Mouse (Mus musculus): ENCODE measurements around the gene Gpr179.

DNA sequence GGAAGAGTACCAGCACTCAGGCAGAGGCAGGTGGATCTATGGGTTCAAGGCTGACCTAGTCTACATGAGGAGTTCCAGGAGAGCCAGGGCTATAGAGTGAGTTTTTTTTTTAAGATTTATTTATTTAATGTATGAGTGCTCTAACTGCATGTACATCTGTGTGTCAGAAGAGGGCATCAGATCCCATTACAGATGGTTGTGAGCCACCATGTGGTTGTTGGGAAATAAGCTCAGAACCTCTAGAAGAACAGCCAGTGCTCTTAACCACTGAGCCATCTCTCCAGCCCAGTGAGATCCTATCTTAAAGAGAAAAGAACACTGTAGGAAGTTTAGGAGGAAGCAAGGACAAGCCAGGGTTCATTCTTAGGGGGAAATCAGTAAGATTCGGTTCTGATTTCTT, 21.6 kb downstream of the Gpr179 start:
- TF ChIP-seq CTCF (IDR thresholded peaks at IDR 0.05; ENCODE audit: insufficient read depth, low read depth, low read length) (no peak), POLR2A (IDR thresholded peaks at IDR 0.05; ENCODE audit: insufficient read depth, low read depth, low read length) (no peak)

Data from olfactory bulb, adult 2 months (tissue).